Mouse (Mus musculus): ENCODE data around the gene Olfr965.
"Not testable (repeated sequence)": the region's sequence is repeated elsewhere in the genome, so short reads cannot be mapped to it uniquely, and the experiment has no call there.

The Olfr965 gene

GRCm38 (mm10) chr9:39711053-39711452 is at the start of gene Olfr965:
Gene Olfr965 (plus strand): TSS chr9:39711353.
- DNase-seq (ENCODE audit: low spot score) = no peak

- DNase-seq (ENCODE audit: low spot score) = no peak
These were observed 44.2 kb upstream of the Olfr965 start, which contains the start of gene Olfr963 for GRCm38 (mm10) chr9:39666905-39667304. Gene Olfr963 (plus strand): TSS chr9:39667205.

GRCm38 (mm10) chr9:39669723-39670122 is 41.4 kb upstream of the Olfr965 start:
- no peak for DNase-seq (ENCODE audit: low spot score)

- no peak for DNase-seq (ENCODE audit: low spot score)
These were observed 36.3 kb upstream of the Olfr965 start for GRCm38 (mm10) chr9:39674820-39675219.

- DNase-seq (ENCODE audit: low spot score) = no peak
These were observed 32.6 kb upstream of the Olfr965 start for GRCm38 (mm10) chr9:39678557-39678956.

- DNase-seq (ENCODE audit: low spot score) = no peak
These were observed 31.9 kb upstream of the Olfr965 start for GRCm38 (mm10) chr9:39679280-39679679.

GRCm38 (mm10) chr9:39701123-39701522 is 10.0 kb upstream of the Olfr965 start:
- not testable (repeated sequence) for DNase-seq (ENCODE audit: low spot score)

- DNase-seq (ENCODE audit: low spot score) = no peak
These were observed 4.1 kb upstream of the Olfr965 start, which contains the start of gene Olfr149 for GRCm38 (mm10) chr9:39707017-39707416. Gene Olfr149 (minus strand): TSS chr9:39707117.

GRCm38 (mm10) chr9:39708958-39709357 is 2.2 kb upstream of the Olfr965 start:
- DNase-seq (ENCODE audit: low spot score) = no peak

GRCm38 (mm10) chr9:39730678-39731077 is 19.5 kb downstream of the Olfr965 start, which contains the start of gene Olfr150:
Gene Olfr150 (plus strand): TSS chr9:39730978.
- DNase-seq (ENCODE audit: low spot score) = no peak

- no peak for DNase-seq (ENCODE audit: low spot score)
These were observed 29.6 kb downstream of the Olfr965 start for GRCm38 (mm10) chr9:39740741-39741140.

- DNase-seq (ENCODE audit: low spot score) = no peak
These were observed 34.8 kb downstream of the Olfr965 start, which contains the start of gene Olfr967 for GRCm38 (mm10) chr9:39745949-39746348. Gene Olfr967 (plus strand): TSS chr9:39746249.

- no peak for DNase-seq (ENCODE audit: low spot score)
These were observed 35.3 kb downstream of the Olfr965 start for GRCm38 (mm10) chr9:39746428-39746827.

All from urinary bladder, postnatal 10 days (tissue).